Mouse (Mus musculus) thymus, adult 2 months (tissue): ENCODE results near the gene BC004004. TPM values are rescaled to one million over a fixed set of nuclear protein-coding genes. Genes with fewer than 3 reads are reported as not detected.

ENCODE experiments used
- DNase-seq: peaks from one replicate; pipeline ENCODE4 v3.0.0; 2021
- H3K27ac ChIP-seq: fragments of 200-500 bp; 2 replicates; pipeline ENCODE4 v1.5.1; 2012; ENCODE audit warnings: low read length, control low read depth; ENCODE audit not compliant: control insufficient read depth, insufficient read depth
- H3K27me3 ChIP-seq: fragments of 200-500 bp; 2 replicates; pipeline ENCODE4 v1.6.1; 2012; ENCODE audit warnings: mild to moderate bottlenecking, low read length, moderate library complexity, mixed read lengths; ENCODE audit not compliant: control insufficient read depth, insufficient read depth
- H3K36me3 ChIP-seq: fragments of 200-500 bp; 2 replicates; pipeline ENCODE4 v1.6.1; 2012; ENCODE audit warnings: mild to moderate bottlenecking, low read length, moderate library complexity; ENCODE audit not compliant: control insufficient read depth, insufficient read depth
- H3K4me1 ChIP-seq: fragments of 200-500 bp; replicated peaks from 2 replicates; pipeline ENCODE4 v1.6.1; 2012; ENCODE audit warnings: low read length; ENCODE audit not compliant: control insufficient read depth, insufficient read depth
- H3K4me3 ChIP-seq: fragments of 200-500 bp; 2 replicates; pipeline ENCODE4 v1.5.1; 2012; ENCODE audit warnings: mild to moderate bottlenecking, low read length, control low read depth, moderate library complexity; ENCODE audit not compliant: control insufficient read depth, insufficient read depth
- CTCF ChIP-seq: fragments of 200-500 bp; IDR thresholded peaks from 2 replicates; pipeline ENCODE4 v1.5.1; 2012; ENCODE audit warnings: mild to moderate bottlenecking, control low read depth, low read length, moderate library complexity, borderline replicate concordance; ENCODE audit not compliant: control insufficient read depth, poor library complexity, insufficient read depth; ENCODE audit errors: extremely low read depth
- POLR2A ChIP-seq: fragments of 200-500 bp; IDR thresholded peaks from 2 replicates; pipeline ENCODE4 v1.6.1; 2012; ENCODE audit warnings: mild to moderate bottlenecking, low read length, control low read depth, moderate library complexity; ENCODE audit not compliant: control insufficient read depth, poor library complexity, insufficient read depth; ENCODE audit errors: extremely low read depth
- WGBS: fragments of 180-500 bp; shearing (Covaris S2); methylation state at CpG from one replicate; pipeline ENCODE4 v1.1.7; 2018; 5-methylcytosine and 5-hydroxymethylcytosine counted together
- polyA plus RNA-seq: library from polyadenylated mRNA; depleted of rRNA; stranded (reverse); fragments of >200 nt; gene quantifications from 2 replicates; pipeline ENCODE4 v1.2.3, GENCODE M21; 2012

BC004004 gene
- polyA plus RNA-seq, 1 experiment: 61.3 TPM

DNA sequence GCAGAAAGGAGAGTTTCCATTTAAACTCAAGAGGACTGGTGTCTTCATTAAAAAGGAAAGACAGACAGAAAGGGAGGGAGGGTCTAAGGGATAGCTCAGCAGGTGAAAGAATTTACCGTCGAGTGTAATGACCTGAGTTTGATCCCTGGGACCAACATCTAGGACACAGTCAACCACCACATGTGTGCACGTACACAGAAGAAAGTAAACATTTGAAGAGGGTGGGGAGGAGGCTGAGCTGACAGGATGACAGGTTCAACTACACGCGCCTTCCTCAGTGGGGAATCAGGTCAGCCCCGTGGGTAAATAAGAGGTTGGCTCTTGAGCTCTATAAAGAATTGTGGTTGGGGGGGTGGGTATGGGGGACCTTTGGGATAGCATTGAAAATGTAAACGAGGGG lies 4.6 kb downstream of the BC004004 start:
- no peak overlapping the region for H3K4me3 ChIP-seq
- peaks cover 5% of the 10 kb centered on the region for H3K4me1 ChIP-seq
- WGBS: 92% methylated on average over 7 of the region's 7 CpGs
- no peak overlapping the region for H3K27ac ChIP-seq
- H3K27me3 ChIP-seq: no peaks in the 10 kb centered on the region
- no peak for DNase-seq
- no peaks in the 10 kb centered on the region for H3K36me3 ChIP-seq
- TF ChIP-seq CTCF: no peak
- TF ChIP-seq POLR2A: no peak

- 93% methylated on average over 11 of the region's 11 CpGs for WGBS
- peaks cover 5% of the 10 kb centered on the region for H3K4me1 ChIP-seq
- no peak overlapping the region for H3K4me3 ChIP-seq
- no peaks in the 10 kb centered on the region for H3K36me3 ChIP-seq
- no peaks in the 10 kb centered on the region for H3K27me3 ChIP-seq
- no peak for DNase-seq
- H3K27ac ChIP-seq: no peak overlapping the region
- TF ChIP-seq CTCF: no peak
- TF ChIP-seq POLR2A: no peak
These were observed 5.3 kb downstream of the BC004004 start for GRCm38 (mm10) chr17:29273889-29274288.

GRCm38 (mm10) chr17:29280422-29280821 lies 11.8 kb downstream of the BC004004 start:
- 19% methylated on average over 5 of the region's 5 CpGs for WGBS
- TF ChIP-seq POLR2A (no peak), CTCF (no peak)
- H3K4me3 ChIP-seq: no peak overlapping the region
- H3K27ac ChIP-seq: no peak overlapping the region
- H3K36me3 ChIP-seq: peaks cover 9% of the 10 kb centered on the region
- H3K4me1 ChIP-seq: peaks cover 7% of the 10 kb centered on the region
- no peaks in the 10 kb centered on the region; the same call in 1 of the 2 replicates for H3K27me3 ChIP-seq
- peak; percentile 86 for DNase-seq

DNA sequence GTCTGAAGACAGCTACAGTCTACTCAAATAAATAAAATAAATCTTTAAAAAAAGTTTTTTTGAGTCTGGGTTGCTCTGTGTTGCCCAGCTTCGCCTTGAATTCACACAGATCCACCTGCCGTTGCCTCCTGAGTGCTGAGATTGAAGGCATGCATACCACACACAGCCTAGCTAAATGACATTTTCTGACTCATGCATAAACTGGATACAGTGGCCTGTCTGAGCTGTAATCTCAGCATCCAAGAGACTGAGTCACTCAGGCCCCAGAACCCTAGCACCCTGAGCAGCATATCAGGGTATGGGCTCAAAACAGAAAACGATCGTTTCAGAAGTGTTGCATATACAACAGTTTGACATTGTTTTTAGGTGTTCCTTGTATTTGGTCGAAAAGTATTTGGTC lies 13.0 kb downstream of the BC004004 start:
- peaks cover 9% of the 10 kb centered on the region for H3K36me3 ChIP-seq
- TF ChIP-seq CTCF (no peak), POLR2A (no peak)
- 97% methylated on average over 5 of the region's 5 CpGs for WGBS

DNA sequence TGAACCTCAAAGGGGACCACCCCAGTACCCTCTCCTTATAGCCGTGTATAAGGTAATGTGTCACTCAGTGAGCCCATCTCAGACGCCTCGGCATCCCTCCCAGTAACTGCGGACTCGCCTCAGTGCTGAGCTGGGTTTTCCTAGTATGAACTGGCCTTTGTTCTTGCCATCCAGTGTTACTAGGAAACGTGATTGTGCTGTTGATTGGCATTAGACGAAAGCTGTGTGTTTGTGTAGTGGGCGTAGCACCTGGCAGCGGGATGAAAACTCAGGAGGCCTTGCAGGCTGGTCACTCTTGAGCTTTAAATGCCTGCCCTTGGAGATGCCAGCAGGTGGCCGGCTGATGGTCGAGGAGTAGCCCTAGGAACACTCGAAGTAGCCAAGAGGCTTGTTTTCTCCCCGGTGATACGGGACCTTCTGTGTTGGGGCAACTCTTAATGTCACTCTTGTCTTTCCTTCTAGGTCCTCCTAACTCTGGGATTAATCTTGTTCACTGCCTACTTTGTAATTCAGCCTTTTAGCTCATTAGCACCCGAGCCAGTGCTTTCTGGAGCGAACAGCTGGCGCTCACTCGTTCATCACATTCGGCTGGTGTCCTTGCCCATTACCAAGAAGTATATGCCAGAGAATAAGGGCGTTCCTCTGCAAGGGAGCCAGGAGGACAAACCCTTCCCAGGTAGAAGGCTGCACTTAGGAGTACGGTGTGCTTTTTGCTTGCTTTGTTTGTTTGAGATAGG lies 13.8 kb downstream of the BC004004 start:
- Histone ChIP-seq H3K27ac (no peak overlapping the region), H3K27me3 (no peaks in the 10 kb centered on the region; the same call in 1 of the 2 replicates), H3K36me3 (peaks cover 9% of the 10 kb centered on the region), H3K4me3 (no peak overlapping the region), H3K4me1 (peaks cover 7% of the 10 kb centered on the region)
- TF ChIP-seq POLR2A (no peak), CTCF (no peak)
- WGBS: 97% methylated on average over 21 of the region's 21 CpGs
- DNase-seq: no peak

More for the DNA sequence above, 13.0 kb downstream of the BC004004 start:
- Histone ChIP-seq H3K27ac (no peak overlapping the region), H3K27me3 (no peaks in the 10 kb centered on the region; the same call in 1 of the 2 replicates), H3K4me3 (no peak overlapping the region), H3K4me1 (peaks cover 7% of the 10 kb centered on the region)
- no peak for DNase-seq

DNA sequence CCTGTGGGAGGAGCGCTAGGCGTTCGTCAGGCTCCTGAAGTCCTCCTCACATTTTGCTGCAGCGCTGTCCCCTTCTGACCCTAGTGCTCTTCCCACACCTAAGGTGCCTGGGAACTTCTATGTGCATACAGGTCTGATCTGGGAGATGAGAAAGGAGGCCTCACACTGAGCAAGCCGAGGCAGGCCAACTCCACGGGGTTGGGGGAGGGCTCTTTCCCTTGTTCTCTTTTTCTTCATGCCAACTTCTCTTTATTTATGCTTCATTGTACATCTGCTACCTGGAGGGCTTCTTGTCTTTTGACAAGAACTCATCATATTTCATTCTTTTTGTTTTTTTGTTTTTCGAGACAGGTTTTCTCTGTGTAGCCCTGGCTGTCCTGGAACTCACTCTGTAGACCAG lies 23.2 kb downstream of the BC004004 start:
- H3K4me3 ChIP-seq: no peak overlapping the region
- WGBS: 89% methylated on average over 7 of the region's 7 CpGs
- no peaks in the 10 kb centered on the region for H3K27me3 ChIP-seq
- no peaks in the 10 kb centered on the region for H3K36me3 ChIP-seq
- H3K4me1 ChIP-seq: no peaks in the 10 kb centered on the region
- no peak overlapping the region for H3K27ac ChIP-seq
- TF ChIP-seq CTCF (no peak), POLR2A (no peak)
- no peak for DNase-seq
